Mouse (Mus musculus): ENCODE measurements at regions not wholly inside any gene's neighbourhood (a gene's known extent, or its start where the extent isn't known, plus 50 kb on each side); places are given as distances from the start of the nearest gene placed in this dataset.

GRCm38 (mm10) chr13:31486373-31486772, 69.6 kb upstream of the Foxq1 start:
- H3K9me3 ChIP-seq (ENCODE audit: low read length): no peaks in the 10 kb centered on the region
- H3K36me3 ChIP-seq (ENCODE audit: insufficient read depth, low read length): no peaks in the 10 kb centered on the region
- ATAC-seq (ENCODE audit: low FRiP score) (no peak), DNase-seq (ENCODE audit: low spot score) (no peak)
- no peak overlapping the region for H3K4me3 ChIP-seq (ENCODE audit: low read depth, low read length)
- H3K27me3 ChIP-seq (ENCODE audit: insufficient read depth, low read length): no peaks in the 10 kb centered on the region
- no peak overlapping the region for H3K9ac ChIP-seq (replicated peaks; ENCODE audit: low read length, poor library complexity, severe bottlenecking)
- no peaks in the 10 kb centered on the region for H3K4me1 ChIP-seq (ENCODE audit: insufficient read depth, low read length)
- no peak for TF ChIP-seq CTCF (IDR thresholded peaks at IDR 0.05)
- H3K4me2 ChIP-seq (ENCODE audit: low read depth, low read length, poor library complexity, severe bottlenecking): no peak overlapping the region
- H3K27ac ChIP-seq (ENCODE audit: low read depth, low read length): no peak overlapping the region
- WGBS: 65% methylated on average over 3 of the region's 3 CpGs

- ATAC-seq (ENCODE audit: low FRiP score) (no peak), DNase-seq (ENCODE audit: low spot score) (no peak)
- no peak overlapping the region for H3K9ac ChIP-seq (replicated peaks; ENCODE audit: low read length, poor library complexity, severe bottlenecking)
- H3K27ac ChIP-seq (ENCODE audit: low read depth, low read length): no peak overlapping the region
- no peaks in the 10 kb centered on the region for H3K9me3 ChIP-seq (ENCODE audit: low read length)
- no peak for TF ChIP-seq CTCF (IDR thresholded peaks at IDR 0.05)
- no peaks in the 10 kb centered on the region for H3K27me3 ChIP-seq (ENCODE audit: insufficient read depth, low read length)
- H3K4me1 ChIP-seq (ENCODE audit: insufficient read depth, low read length): no peaks in the 10 kb centered on the region
- H3K4me3 ChIP-seq (ENCODE audit: low read depth, low read length): no peak overlapping the region
- no peak overlapping the region for H3K4me2 ChIP-seq (ENCODE audit: low read depth, low read length, poor library complexity, severe bottlenecking)
- no peaks in the 10 kb centered on the region for H3K36me3 ChIP-seq (ENCODE audit: insufficient read depth, low read length)
These were observed 67.7 kb upstream of the Foxq1 start for GRCm38 (mm10) chr13:31488186-31488585.

- no peak for ATAC-seq (ENCODE audit: low FRiP score)
- no peak for TF ChIP-seq CTCF (IDR thresholded peaks at IDR 0.05)
- Histone ChIP-seq H3K4me2 (ENCODE audit: low read depth, low read length, poor library complexity, severe bottlenecking) (no peak overlapping the region), H3K4me3 (ENCODE audit: low read depth, low read length) (no peak overlapping the region), H3K36me3 (ENCODE audit: insufficient read depth, low read length) (no peaks in the 10 kb centered on the region), H3K27ac (ENCODE audit: low read depth, low read length) (no peak overlapping the region), H3K4me1 (ENCODE audit: insufficient read depth, low read length) (no peaks in the 10 kb centered on the region), H3K9ac (replicated peaks; ENCODE audit: low read length, poor library complexity, severe bottlenecking) (no peak overlapping the region), H3K27me3 (ENCODE audit: insufficient read depth, low read length) (no peaks in the 10 kb centered on the region), H3K9me3 (ENCODE audit: low read length) (no peaks in the 10 kb centered on the region)
- WGBS: 86% methylated on average over 10 of the region's 10 CpGs
- DNase-seq (ENCODE audit: low spot score): no peak
These were observed 52.7 kb upstream of the Foxq1 start for GRCm38 (mm10) chr13:31503191-31503590.

GRCm38 (mm10) chr13:31503832-31504231, 52.1 kb upstream of the Foxq1 start:
- no peak overlapping the region for H3K9ac ChIP-seq (replicated peaks; ENCODE audit: low read length, poor library complexity, severe bottlenecking)
- TF ChIP-seq CTCF (IDR thresholded peaks at IDR 0.05): no peak
- no peak overlapping the region for H3K27ac ChIP-seq (ENCODE audit: low read depth, low read length)
- no peak for ATAC-seq (ENCODE audit: low FRiP score)
- H3K4me1 ChIP-seq (ENCODE audit: insufficient read depth, low read length): no peaks in the 10 kb centered on the region
- no peak for DNase-seq (ENCODE audit: low spot score)
- H3K4me3 ChIP-seq (ENCODE audit: low read depth, low read length): no peak overlapping the region
- no peaks in the 10 kb centered on the region for H3K36me3 ChIP-seq (ENCODE audit: insufficient read depth, low read length)
- no peaks in the 10 kb centered on the region for H3K27me3 ChIP-seq (ENCODE audit: insufficient read depth, low read length)
- no peak overlapping the region for H3K4me2 ChIP-seq (ENCODE audit: low read depth, low read length, poor library complexity, severe bottlenecking)
- H3K9me3 ChIP-seq (ENCODE audit: low read length): no peaks in the 10 kb centered on the region
- 92% methylated on average over 11 of the region's 11 CpGs for WGBS

- no peak for ATAC-seq (ENCODE audit: low FRiP score)
- WGBS: 90% methylated on average over 6 of the region's 7 CpGs
- no peak for DNase-seq (ENCODE audit: low spot score)
- Histone ChIP-seq H3K9me3 (ENCODE audit: low read length) (no peaks in the 10 kb centered on the region), H3K9ac (replicated peaks; ENCODE audit: low read length, poor library complexity, severe bottlenecking) (no peak overlapping the region), H3K27ac (ENCODE audit: low read depth, low read length) (no peak overlapping the region), H3K4me3 (ENCODE audit: low read depth, low read length) (no peak overlapping the region), H3K4me2 (ENCODE audit: low read depth, low read length, poor library complexity, severe bottlenecking) (no peak overlapping the region), H3K27me3 (ENCODE audit: insufficient read depth, low read length) (no peaks in the 10 kb centered on the region), H3K4me1 (ENCODE audit: insufficient read depth, low read length) (no peaks in the 10 kb centered on the region), H3K36me3 (ENCODE audit: insufficient read depth, low read length) (no peaks in the 10 kb centered on the region)
- TF ChIP-seq CTCF (IDR thresholded peaks at IDR 0.05): no peak
These were observed 51.6 kb upstream of the Foxq1 start for GRCm38 (mm10) chr13:31504316-31504715.

- Histone ChIP-seq H3K27ac (ENCODE audit: low read depth, low read length) (no peak overlapping the region), H3K9me3 (ENCODE audit: low read length) (no peaks in the 10 kb centered on the region), H3K4me1 (ENCODE audit: insufficient read depth, low read length) (no peaks in the 10 kb centered on the region), H3K27me3 (ENCODE audit: insufficient read depth, low read length) (no peaks in the 10 kb centered on the region), H3K9ac (replicated peaks; ENCODE audit: low read length, poor library complexity, severe bottlenecking) (no peak overlapping the region), H3K4me3 (ENCODE audit: low read depth, low read length) (no peak overlapping the region), H3K4me2 (ENCODE audit: low read depth, low read length, poor library complexity, severe bottlenecking) (no peak overlapping the region), H3K36me3 (ENCODE audit: insufficient read depth, low read length) (no peaks in the 10 kb centered on the region)
- WGBS: 91% methylated on average over 10 of the region's 10 CpGs
- no peak for DNase-seq (ENCODE audit: low spot score)
- no peak for TF ChIP-seq CTCF (IDR thresholded peaks at IDR 0.05)
- ATAC-seq (ENCODE audit: low FRiP score): no peak
These were observed 50.5 kb upstream of the Foxq1 start for GRCm38 (mm10) chr13:31505386-31505785.

All from midbrain, postnatal 0 days (tissue).